Mouse (Mus musculus): Measurements from ENCODE around the gene Mmp3. TPM values are rescaled to one million over a fixed set of nuclear protein-coding genes. Genes with fewer than 3 reads are reported as not detected.
"Not testable (repeated sequence)": the region's sequence is repeated elsewhere in the genome, so short reads cannot be mapped to it uniquely, and the experiment has no call there.

Gene Mmp3
- polyA plus RNA-seq (2012; ENCODE audit: insufficient read depth, insufficient read length, missing spikeins), result 0.44 TPM in 1 of 2 replicates, not detected in the other

GRCm38 (mm10) chr9:7445522-7445921 lies at the start of gene Mmp3:
Gene Mmp3, plus strand, starts transcription at chr9:7445822.
- Histone ChIP-seq H3K4me1 (ENCODE audit: control insufficient read depth, insufficient read depth, low read length) (no peaks in the 10 kb centered on the region), H3K4me3 (ENCODE audit: insufficient read depth, low read length) (no peak within 1 kb of the TSS), H3K27ac (ENCODE audit: insufficient read depth, low read depth, low read length) (no peak within 1 kb of the TSS)
- TF ChIP-seq CTCF (IDR thresholded peaks at IDR 0.05; ENCODE audit: low read depth, low read length), result no peak
- TF ChIP-seq POLR2A (IDR thresholded peaks at IDR 0.05; ENCODE audit: borderline replicate concordance, low read depth, low read length), result no peak

- not testable (repeated sequence) for H3K27ac ChIP-seq (ENCODE audit: insufficient read depth, low read depth, low read length); H3K4me1 ChIP-seq (ENCODE audit: control insufficient read depth, insufficient read depth, low read length); H3K4me3 ChIP-seq (ENCODE audit: insufficient read depth, low read length)
These were observed 49.1 kb upstream of the Mmp3 start for GRCm38 (mm10) chr9:7396556-7396955.

GRCm38 (mm10) chr9:7453302-7453701 lies 7.7 kb downstream of the Mmp3 start:
- no peak overlapping the region for H3K4me3 ChIP-seq (ENCODE audit: insufficient read depth, low read length)
- no peak overlapping the region for H3K27ac ChIP-seq (ENCODE audit: insufficient read depth, low read depth, low read length)
- peaks cover 4% of the 10 kb centered on the region for H3K4me1 ChIP-seq (ENCODE audit: control insufficient read depth, insufficient read depth, low read length)
- TF ChIP-seq CTCF (IDR thresholded peaks at IDR 0.05; ENCODE audit: low read depth, low read length), result no peak
- TF ChIP-seq POLR2A (IDR thresholded peaks at IDR 0.05; ENCODE audit: borderline replicate concordance, low read depth, low read length), result no peak

- H3K4me3 ChIP-seq (ENCODE audit: insufficient read depth, low read length), result no peak overlapping the region
- no peak overlapping the region for H3K27ac ChIP-seq (ENCODE audit: insufficient read depth, low read depth, low read length)
- no peaks in the 10 kb centered on the region for H3K4me1 ChIP-seq (ENCODE audit: control insufficient read depth, insufficient read depth, low read length)
- no peak for TF ChIP-seq POLR2A (IDR thresholded peaks at IDR 0.05; ENCODE audit: borderline replicate concordance, low read depth, low read length)
These were observed 24.6 kb downstream of the Mmp3 start for GRCm38 (mm10) chr9:7470262-7470661.

GRCm38 (mm10) chr9:7483684-7484394 lies 38.2 kb downstream of the Mmp3 start:
- TF ChIP-seq POLR2A (IDR thresholded peaks at IDR 0.05; ENCODE audit: borderline replicate concordance, low read depth, low read length) (no peak), CTCF (IDR thresholded peaks at IDR 0.05; ENCODE audit: low read depth, low read length) (no peak)
- Histone ChIP-seq H3K27ac (ENCODE audit: insufficient read depth, low read depth, low read length) (no peak overlapping the region), H3K4me3 (ENCODE audit: insufficient read depth, low read length) (no peak overlapping the region), H3K4me1 (ENCODE audit: control insufficient read depth, insufficient read depth, low read length) (no peaks in the 10 kb centered on the region)

- Histone ChIP-seq H3K27ac (ENCODE audit: insufficient read depth, low read depth, low read length) (no peak overlapping the region), H3K4me3 (ENCODE audit: insufficient read depth, low read length) (no peak overlapping the region), H3K4me1 (ENCODE audit: control insufficient read depth, insufficient read depth, low read length) (peaks cover 4% of the 10 kb centered on the region)
- TF ChIP-seq CTCF (IDR thresholded peaks at IDR 0.05; ENCODE audit: low read depth, low read length) (no peak), POLR2A (IDR thresholded peaks at IDR 0.05; ENCODE audit: borderline replicate concordance, low read depth, low read length) (no peak)
These were observed 55.5 kb downstream of the Mmp3 start for GRCm38 (mm10) chr9:7501138-7501537.

DNA sequence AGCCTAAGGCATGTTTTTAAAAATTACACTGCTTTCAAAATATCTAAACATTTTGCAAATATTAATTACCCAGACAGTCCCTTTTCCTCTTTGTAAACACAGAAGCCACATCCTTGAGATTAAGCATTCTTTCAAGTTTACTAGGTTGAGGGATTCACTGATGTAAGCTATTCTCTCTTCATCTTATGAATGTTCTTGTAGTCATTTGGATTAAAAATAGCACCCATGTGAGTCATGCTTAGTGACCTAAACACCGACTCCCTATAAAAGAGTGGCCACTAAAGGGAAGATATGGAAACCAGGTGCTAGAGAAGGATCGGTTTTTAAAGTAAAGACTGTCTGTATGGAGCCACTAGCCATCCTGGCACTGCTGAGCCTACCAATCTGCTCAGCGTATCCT lies 56.4 kb downstream of the Mmp3 start, which contains the start of gene Mmp10:
Gene Mmp10 (plus strand): TSS at position 302 of the 400 bp plus-strand sequence.
- no peak within 1 kb of the TSS for H3K27ac ChIP-seq (ENCODE audit: insufficient read depth, low read depth, low read length)
- no peak for TF ChIP-seq CTCF (IDR thresholded peaks at IDR 0.05; ENCODE audit: low read depth, low read length)
- no peak for TF ChIP-seq POLR2A (IDR thresholded peaks at IDR 0.05; ENCODE audit: borderline replicate concordance, low read depth, low read length)
- peaks cover 4% of the 10 kb centered on the region for H3K4me1 ChIP-seq (ENCODE audit: control insufficient read depth, insufficient read depth, low read length)
- H3K4me3 ChIP-seq (ENCODE audit: insufficient read depth, low read length), result no peak within 1 kb of the TSS

Other genes starting within 250 kb of the Mmp3 start
- 8.3 and 8.6 TPM in 2 replicates for gene Mmp13, start 173.3 kb upstream of the Mmp3 start, polyA plus RNA-seq (2012; ENCODE audit: insufficient read depth, insufficient read length, missing spikeins)
- gene Mmp12, start 101.4 kb upstream of the Mmp3 start, polyA plus RNA-seq (2012; ENCODE audit: insufficient read depth, insufficient read length, missing spikeins), result 77.1 and 84.2 TPM in 2 replicates
- not detected in 2 replicates for gene Mmp1b, start 57.8 kb upstream of the Mmp3 start, polyA plus RNA-seq (2012; ENCODE audit: insufficient read depth, insufficient read length, missing spikeins)
- gene Mmp10, start 56.5 kb downstream of the Mmp3 start, polyA plus RNA-seq (2012; ENCODE audit: insufficient read depth, insufficient read length, missing spikeins), result not detected in 2 replicates
- gene Mmp8, start 112.6 kb downstream of the Mmp3 start, polyA plus RNA-seq (2012; ENCODE audit: insufficient read depth, insufficient read length, missing spikeins), result 26.7 and 30.4 TPM in 2 replicates
- 18.2 and 19.3 TPM in 2 replicates for gene Mmp27, start 125.6 kb downstream of the Mmp3 start, polyA plus RNA-seq (2012; ENCODE audit: insufficient read depth, insufficient read length, missing spikeins)
- gene Mmp20, start 182.4 kb downstream of the Mmp3 start, polyA plus RNA-seq (2012; ENCODE audit: insufficient read depth, insufficient read length, missing spikeins), result not detected in 2 replicates
- gene Mmp7, start 246.3 kb downstream of the Mmp3 start, polyA plus RNA-seq (2012; ENCODE audit: insufficient read depth, insufficient read length, missing spikeins), result not detected in 2 replicates